Comparison of ENCODE assay signal across 8 mouse cellular contexts in genomic region chr4:118216726-118217595, GRCm38 (mm10). TPM values are rescaled to one million over a fixed set of nuclear protein-coding genes. Genes with fewer than 3 reads are reported as not detected.
DNase-seq lines count a peak whose midpoint lies in the region; ATAC-seq and TF ChIP-seq lines count a peak whose summit lies in the region.

No protein-coding gene starts in this region.

- intact Hi-C loops in gastrocnemius, adult 2 months (cut with DNase I) = loop anchor here (1.0 to 5.0 kb wide), 2 partner anchors 76 to 125 kb away; no protein-coding TSS in a partner anchor
- intact Hi-C loops in left cerebral cortex, postnatal 10 days (cut with DNase I) = loop anchor here (2.0 kb wide), 1 partner anchor 76 kb away; no protein-coding TSS in a partner anchor

- no peaks in the 10 kb centered on the region for H3K9me3 ChIP-seq in intestine, embryonic 14.5 days (ENCODE audit: control insufficient read depth, low read length)

- H3K4me1 ChIP-seq in intestine, embryonic 14.5 days (replicated peaks; ENCODE audit: control insufficient read depth, insufficient read depth, low read length) = no peaks in the 10 kb centered on the region

- H3K27me3 ChIP-seq in intestine, embryonic 14.5 days (replicated peaks; ENCODE audit: control insufficient read depth, insufficient read depth, low read length) = no peaks in the 10 kb centered on the region

- H3K9ac ChIP-seq in intestine, embryonic 14.5 days (ENCODE audit: low read length) = no peak overlapping the region

- DNase-seq in urinary bladder, adult 18-20 months (ENCODE audit: low spot score in 2 of 2) = peak; percentile 31 to 35
- DNase-seq in urinary bladder, postnatal 10 days (ENCODE audit: low spot score) = no peak
- peak; percentile 72 to 74 for DNase-seq in cerebellum, postnatal 36 days
- peak; percentile 76 for DNase-seq in gastrocnemius, adult 2 months
- DNase-seq in intestine, embryonic 14.5 days (ENCODE audit: low spot score) = peak; percentile 78
- peak; percentile 40 to 68 for DNase-seq in left cerebral cortex, postnatal 10 days (ENCODE audit: extremely low spot score in 1 of 2, low spot score in 2 of 2)
- DNase-seq in spleen, postnatal 10 days (ENCODE audit: low spot score in 2 of 2) = peak; percentile 38 to 71

- H3K27ac ChIP-seq in gastrocnemius, adult 2 months = no peak overlapping the region
- H3K27ac ChIP-seq in intestine, embryonic 14.5 days (ENCODE audit: low read depth) = no peak overlapping the region

- peaks cover 92% of the 10 kb centered on the region for H3K36me3 ChIP-seq in intestine, embryonic 14.5 days (ENCODE audit: control insufficient read depth, insufficient read depth, low read length)

- peak; percentile 96 for TF ChIP-seq CTCF in gastrocnemius, adult 2 months (IDR thresholded peaks at IDR 0.05)

- no peak; the same call in 1 of the 2 replicates for ATAC-seq in intestine, embryonic 14.5 days (replicated peaks; ENCODE audit: low FRiP score, low TSS enrichment, low read depth)
- peak; percentile 57 for ATAC-seq in megakaryocyte-erythroid progenitor cell, adult 5-6 weeks (replicated peaks; ENCODE audit: low FRiP score, low TSS enrichment, poor library complexity, severe bottlenecking)

- no peak overlapping the region for H3K4me3 ChIP-seq in gastrocnemius, adult 2 months
- H3K4me3 ChIP-seq in intestine, embryonic 14.5 days (ENCODE audit: low read depth, low read length) = no peak overlapping the region

- no peak overlapping the region for H3K4me2 ChIP-seq in intestine, embryonic 14.5 days (ENCODE audit: low read length)

- WGBS in intestine, embryonic 14.5 days = 82% methylated on average over 17 of the region's 17 CpGs

RNA-seq across cellular contexts. Expression of gene Kdm4a, which starts 37.1 kb away (rescaled TPM):
- 10 to 100 TPM; 18.0 to 34.4 TPM for total RNA-seq in gastrocnemius, adult 2 months (2021)
- 34.1 and 38.6 TPM in 2 replicates for polyA plus RNA-seq in intestine, embryonic 14.5 days (2014; fragmentation: Nextera tagmentation; extraction: Ambion mirVana)
- total RNA-seq in left cerebral cortex, postnatal 10 days (2021) = 10 to 100 TPM; 56.8 to 58.9 TPM
- 20.5 and 24.9 TPM in 2 replicates for total RNA-seq in megakaryocyte-erythroid progenitor cell, adult 5-6 weeks (2014; fragmentation: Nextera tagmentation)
- total RNA-seq in megakaryocyte-erythroid progenitor cell, adult 5-6 weeks (2017) = 28.8 and 36.0 TPM in 2 replicates
